Mouse (Mus musculus) liver, adult 2 months (tissue): ENCODE measurements at regions not wholly inside any gene's neighbourhood (a gene's known extent, or its start where the extent isn't known, plus 50 kb on each side); places are given as distances from the start of the nearest gene placed in this dataset.

ENCODE experiments used
- CTCF ChIP-seq: fragments of 200-500 bp; IDR thresholded peaks from 2 replicates; pipeline ENCODE4 v1.5.1; 2011; ENCODE audit warnings: low read depth, low read length, control low read depth
- POLR2A ChIP-seq: fragments of 200-500 bp; IDR thresholded peaks from 2 replicates; pipeline ENCODE4 v1.6.1; 2011; ENCODE audit warnings: low read length, control low read depth; ENCODE audit not compliant: insufficient read depth; ENCODE audit errors: extremely low read depth

DNA sequence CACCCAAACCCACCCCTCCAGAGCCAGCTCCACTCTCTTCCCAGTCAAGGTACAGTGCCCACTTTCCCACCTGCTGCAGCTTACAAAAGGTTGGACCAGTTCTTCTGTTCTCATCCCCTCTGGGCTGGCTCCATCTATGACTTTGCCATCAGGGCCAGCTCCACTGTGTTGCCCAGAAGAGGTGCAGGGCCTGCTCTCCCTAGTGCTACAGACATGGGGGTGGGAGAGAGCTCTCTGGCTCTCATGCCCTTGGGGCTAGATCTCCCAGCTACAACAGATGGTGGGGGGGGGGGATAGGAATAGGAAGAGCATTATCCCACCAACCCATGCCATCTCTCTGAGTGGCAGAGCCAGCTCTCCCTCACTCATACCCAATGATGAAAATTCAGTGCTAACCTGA lies 219.6 kb upstream of the G2e3 start:
- TF ChIP-seq CTCF (no peak), POLR2A (no peak)
